Mouse (Mus musculus): ENCODE results near the gene Xab2.
"Not testable (repeated sequence)": the region's sequence is repeated elsewhere in the genome, so short reads cannot be mapped to it uniquely, and the experiment has no call there.

Xab2 gene

DNA sequence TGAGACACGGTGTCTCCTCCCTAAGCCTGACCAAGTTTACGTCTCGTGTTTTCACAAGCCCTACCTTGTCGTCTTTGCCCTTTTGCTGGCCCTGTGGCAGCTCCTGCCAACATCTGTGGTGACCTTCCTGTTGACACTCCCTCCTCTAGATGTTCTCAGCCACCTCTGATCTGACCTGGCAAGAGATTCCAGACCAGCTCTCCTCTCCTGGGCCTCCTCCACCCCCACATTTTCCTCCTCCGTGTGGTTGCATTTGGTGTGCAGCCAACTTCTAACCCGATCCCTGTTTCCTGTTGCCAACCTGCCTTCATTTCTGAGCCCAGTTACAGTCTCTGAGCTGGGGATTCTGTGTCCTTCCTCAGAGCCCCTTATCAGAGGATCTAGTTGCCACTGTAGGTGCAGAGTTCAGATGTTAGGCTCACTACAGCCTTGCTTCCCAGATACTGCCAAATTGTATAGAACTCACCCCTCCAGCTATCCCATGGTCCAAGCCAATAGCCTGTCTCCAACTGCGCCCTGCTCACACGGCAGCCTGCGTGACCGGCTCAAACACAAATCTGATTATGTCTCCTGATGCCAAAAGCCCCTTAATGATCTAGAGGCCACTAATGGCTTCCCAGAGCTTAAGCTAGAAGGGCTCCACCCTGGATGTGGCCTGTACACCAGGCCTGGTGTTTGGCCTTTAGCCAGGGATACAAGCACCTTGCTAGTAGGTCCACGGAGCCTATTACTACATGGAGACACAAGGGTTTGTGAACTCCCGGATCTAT lies 11.9 kb downstream of the Xab2 start:
- no peak for DNase-seq

GRCm38 (mm10) chr8:3607822-3608221 lies 13.3 kb downstream of the Xab2 start:
- DNase-seq, result no peak

GRCm38 (mm10) chr8:3606593-3606992 lies 14.5 kb downstream of the Xab2 start:
- no peak for DNase-seq

DNA sequence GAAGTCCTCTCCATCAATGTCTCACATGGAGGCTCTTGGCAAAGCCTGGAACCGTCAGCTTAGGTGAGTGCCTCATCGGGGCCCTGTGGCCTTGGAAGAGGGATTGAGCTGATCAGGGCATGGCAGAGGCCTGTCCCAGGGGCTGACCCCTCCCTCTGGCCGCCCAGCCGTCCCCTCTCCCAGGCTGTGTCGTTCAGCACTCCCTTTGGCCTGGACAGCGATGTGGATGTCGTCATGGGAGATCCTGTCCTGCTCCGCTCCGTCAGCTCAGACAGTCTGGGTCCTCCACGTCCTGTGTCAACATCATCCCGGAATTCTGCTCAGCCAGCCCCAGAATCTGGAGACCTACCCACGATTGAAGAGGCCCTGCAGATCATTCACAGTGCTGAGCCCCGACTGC lies 17.7 kb downstream of the Xab2 start:
- DNase-seq, result no peak

DNA sequence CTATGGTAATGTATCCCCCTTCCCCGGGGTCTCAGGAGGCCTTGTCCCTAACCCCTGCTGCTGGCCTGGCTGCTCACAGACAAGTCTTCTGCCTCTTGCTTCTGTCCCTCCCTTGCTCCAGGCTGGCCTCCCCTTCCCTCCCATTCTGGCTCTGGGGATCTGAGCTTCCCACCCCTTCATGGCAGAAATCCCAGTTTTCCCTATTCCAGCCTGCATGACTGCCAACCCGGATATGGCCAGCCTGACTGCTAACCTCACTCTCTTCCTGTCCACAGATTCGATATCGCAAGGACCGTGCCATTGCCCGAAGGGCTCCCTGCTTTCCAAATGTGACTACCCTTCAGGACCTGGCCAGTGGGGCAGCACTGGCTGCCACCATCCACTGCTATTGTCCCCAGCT lies 20.7 kb downstream of the Xab2 start:
- DNase-seq, result no peak

DNA sequence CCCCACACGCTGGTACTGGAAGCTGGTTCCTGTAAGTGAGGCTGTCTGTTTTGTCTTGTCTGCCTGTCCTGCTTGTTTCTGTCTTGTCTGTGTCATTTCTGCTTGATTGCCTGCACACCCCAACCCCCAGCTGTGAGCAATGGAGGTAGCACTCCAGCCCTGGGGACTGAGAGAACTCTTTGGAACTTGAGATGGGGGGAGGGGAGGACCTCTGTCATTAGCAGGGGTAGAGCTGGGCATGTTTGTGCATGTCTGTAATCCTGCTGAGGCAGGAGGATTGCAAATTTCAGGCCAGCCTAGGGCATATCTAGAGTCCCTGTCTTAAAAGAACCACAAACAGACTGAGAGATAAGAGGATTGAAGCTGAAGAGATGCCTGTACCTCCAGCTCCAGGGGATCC lies 21.9 kb downstream of the Xab2 start:
- DNase-seq, result no peak

GRCm38 (mm10) chr8:3598054-3598453 lies 23.1 kb downstream of the Xab2 start:
- no peak for DNase-seq

DNA sequence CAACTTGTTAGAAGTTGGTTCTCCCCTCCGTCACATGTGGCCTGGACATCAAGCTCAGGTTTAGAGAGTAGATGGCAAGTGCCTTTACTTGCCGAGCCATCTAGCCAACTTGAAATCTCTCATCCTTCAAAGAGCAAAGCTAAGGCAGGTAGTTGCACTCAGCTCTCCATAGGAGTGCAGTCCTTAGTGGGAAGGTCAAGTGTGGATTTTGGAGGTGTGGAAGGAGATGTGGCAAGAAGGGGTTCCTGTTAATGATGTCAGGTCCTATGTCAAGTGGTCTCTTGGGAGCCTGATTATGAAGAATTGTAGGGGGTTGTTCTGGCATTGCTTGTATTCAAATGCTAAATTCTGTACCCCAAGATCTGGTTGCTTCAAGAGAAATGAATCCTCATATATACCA lies 26.6 kb downstream of the Xab2 start:
- DNase-seq, result no peak

DNA sequence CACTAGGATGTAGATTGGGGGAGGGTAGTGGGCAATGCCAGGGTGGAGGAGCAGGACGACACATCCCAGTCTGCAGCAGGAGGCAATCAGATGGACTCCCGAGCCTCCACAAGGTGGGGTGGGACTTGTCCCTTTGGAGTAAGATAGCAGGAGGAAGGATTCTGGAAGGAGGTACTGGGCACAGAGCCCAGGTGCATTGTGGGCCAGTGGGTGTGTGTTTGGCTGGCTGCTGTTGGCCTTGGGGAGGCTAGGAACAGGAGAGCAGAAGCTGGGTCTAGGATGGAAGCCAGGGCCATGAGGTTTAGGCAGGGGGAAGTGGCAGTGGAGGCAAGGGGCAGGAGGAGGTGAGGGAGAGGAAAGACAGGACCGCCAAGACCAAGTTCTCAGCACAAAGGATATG lies 27.6 kb downstream of the Xab2 start:
- no peak for DNase-seq

GRCm38 (mm10) chr8:3588258-3588633 lies 32.9 kb downstream of the Xab2 start:
- no peak for DNase-seq

GRCm38 (mm10) chr8:3587391-3588257 lies 33.5 kb downstream of the Xab2 start:
- peak; percentile 77 for DNase-seq

- DNase-seq, result no peak
These were observed 34.1 kb downstream of the Xab2 start, which contains the start of gene Camsap3 for GRCm38 (mm10) chr8:3586993-3587390. Gene Camsap3 (plus strand): TSS chr8:3587293.

GRCm38 (mm10) chr8:3586452-3586851 lies 34.7 kb downstream of the Xab2 start:
- no peak for DNase-seq

DNA sequence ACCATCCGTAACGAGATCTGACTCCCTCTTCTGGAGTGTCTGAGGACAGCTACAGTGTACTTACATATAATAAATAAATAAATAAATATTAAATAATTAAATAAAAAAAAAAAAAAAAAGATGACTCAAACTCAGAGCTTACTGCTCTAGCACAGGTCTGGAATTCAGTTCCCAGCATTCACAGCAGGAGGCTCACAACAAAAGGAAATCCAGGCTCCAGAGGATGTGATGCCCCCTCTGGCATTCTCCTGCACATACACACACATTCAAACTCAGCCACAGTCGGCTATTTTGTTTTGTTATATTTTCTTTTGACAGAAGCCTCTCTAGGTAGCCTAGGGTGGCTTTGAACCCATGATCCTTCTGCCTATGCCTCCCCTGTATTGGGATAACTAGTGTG lies 39.2 kb downstream of the Xab2 start:
- DNase-seq, result not testable (repeated sequence)

GRCm38 (mm10) chr8:3579390-3580364 lies 41.4 kb downstream of the Xab2 start:
- DNase-seq, result no peak

GRCm38 (mm10) chr8:3576211-3576960 lies 44.7 kb downstream of the Xab2 start:
- no peak for DNase-seq

DNA sequence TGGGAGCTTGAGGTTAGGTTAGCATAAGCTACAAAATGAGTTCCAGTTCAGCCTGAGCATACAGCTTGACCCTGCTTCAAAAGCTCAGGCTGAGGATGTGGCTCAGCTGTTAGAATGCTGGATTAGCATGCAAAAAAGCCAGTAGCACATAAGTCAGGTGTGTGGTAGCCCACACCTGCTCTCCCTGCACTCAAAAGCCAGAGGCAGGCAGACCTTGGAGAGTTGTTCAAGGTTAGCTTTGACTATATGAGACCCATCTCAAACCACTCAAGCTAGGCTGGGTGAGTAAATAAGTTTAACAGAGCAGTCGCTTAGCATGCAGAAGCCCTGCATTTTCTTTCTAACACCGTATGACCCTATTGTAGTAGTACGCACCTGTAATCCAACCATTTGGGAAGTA lies 46.6 kb downstream of the Xab2 start:
- no peak for DNase-seq

- DNase-seq, result no peak
These were observed 51.3 kb downstream of the Xab2 start for GRCm38 (mm10) chr8:3569784-3570183.

GRCm38 (mm10) chr8:3568378-3568777 lies 52.7 kb downstream of the Xab2 start:
- DNase-seq, result no peak

GRCm38 (mm10) chr8:3567641-3568371 lies 53.3 kb downstream of the Xab2 start, which contains the start of gene C330021F23Rik:
Gene C330021F23Rik (plus strand): TSS chr8:3567990.
- no peak for DNase-seq
